ENCODE assay signal across 17 mouse cellular contexts in genomic region chr4:98557192-98557591, GRCm38 (mm10).
DNase-seq lines count a peak whose midpoint lies in the region; ATAC-seq lines count a peak whose summit lies in the region.
"Had no signal": no experiment of that assay in that cellular context is flagged by ENCODE, and none has a peak within 500 bp of the region (broad histone marks: within the 10 kb centered on the region; RNA-seq: fewer than 3 reads in every experiment).

No protein-coding gene starts in this region.

- peak; percentile 91 for DNase-seq in heart, adult 11 months
- no peak for DNase-seq in heart, postnatal 25 days (ENCODE audit: low spot score)
- peak; percentile 17 for DNase-seq in urinary bladder, postnatal 14 days (ENCODE audit: low spot score)
- no peak for DNase-seq in urinary bladder, postnatal 10 days (ENCODE audit: low spot score)
- no peak for DNase-seq in MN1 (ENCODE audit: low spot score)
- no peak for DNase-seq in layer of hippocampus, adult 9-10 months (ENCODE audit: low spot score)
- DNase-seq in adipocyte (ENCODE audit: low spot score) = no peak
- DNase-seq: adrenal gland, adult 2 months; forebrain, postnatal 0 days; liver, embryonic 13.5 days; lung, postnatal 4 days; right cerebral cortex, adult 18-20 months had no signal

- intact Hi-C loops in heart, postnatal 25 days (cut with DNase I) = loop anchor here (5.0 kb wide), 1 partner anchor 40 kb away; no protein-coding TSS in a partner anchor

- no peaks in the 10 kb centered on the region for H3K36me3 ChIP-seq in heart, embryonic 15.5 days
- H3K36me3 ChIP-seq: embryonic facial prominence, embryonic 13.5 days; hindbrain, embryonic 13.5 days; liver, embryonic 13.5 days; neural tube, embryonic 15.5 days had no signal

- no peaks in the 10 kb centered on the region for H3K27me3 ChIP-seq in heart, embryonic 15.5 days
- H3K27me3 ChIP-seq: embryonic facial prominence, embryonic 13.5 days; hindbrain, embryonic 13.5 days; liver, embryonic 13.5 days; neural tube, embryonic 15.5 days had no signal

- ATAC-seq in heart, embryonic 15.5 days (replicated peaks; ENCODE audit: insufficient number of reproducible peaks, insufficient read depth, low FRiP score, low read depth) = peak; percentile 62; the same call in 1 of the 2 replicates
- ATAC-seq: forebrain, postnatal 0 days; midbrain, embryonic 16.5 days had no signal

- no peak overlapping the region for H3K9ac ChIP-seq in heart, embryonic 15.5 days
- H3K9ac ChIP-seq: embryonic facial prominence, embryonic 13.5 days; forebrain, postnatal 0 days; hindbrain, embryonic 13.5 days; liver, embryonic 13.5 days; neural tube, embryonic 15.5 days had no signal

- 55% methylated on average over 13 of the region's 13 CpGs for WGBS in heart, embryonic 15.5 days

- no peaks in the 10 kb centered on the region for H3K9me3 ChIP-seq in heart, embryonic 15.5 days (replicated peaks)
- H3K9me3 ChIP-seq: embryonic facial prominence, embryonic 13.5 days; hindbrain, embryonic 13.5 days; liver, embryonic 13.5 days; neural tube, embryonic 15.5 days had no signal

- no peak overlapping the region for H3K4me2 ChIP-seq in heart, embryonic 15.5 days
- H3K4me2 ChIP-seq: embryonic facial prominence, embryonic 13.5 days; hindbrain, embryonic 13.5 days; liver, embryonic 13.5 days; neural tube, embryonic 15.5 days had no signal

- H3K4me3 ChIP-seq in heart, embryonic 15.5 days = no peak overlapping the region
- H3K4me3 ChIP-seq: embryonic facial prominence, embryonic 13.5 days; hindbrain, embryonic 13.5 days; liver, embryonic 13.5 days; neural tube, embryonic 15.5 days had no signal

- peak overlapping the region; percentile 63 for H3K27ac ChIP-seq in heart, embryonic 15.5 days
- H3K27ac ChIP-seq: embryonic facial prominence, embryonic 13.5 days; hindbrain, embryonic 13.5 days; liver, embryonic 13.5 days; neural tube, embryonic 15.5 days had no signal

- H3K4me1 ChIP-seq in heart, embryonic 15.5 days (replicated peaks) = peaks cover 13% of the 10 kb centered on the region
- H3K4me1 ChIP-seq: liver, embryonic 13.5 days had no signal

Comparison
In these comparisons a context has a peak if more than half of its experiments do, and no peak if none do; other contexts are left out.
1. DNase-seq: peak in heart, adult 11 months (single experiment) and urinary bladder, postnatal 14 days (single experiment); none in heart, postnatal 25 days (single experiment), urinary bladder, postnatal 10 days (single experiment), MN1 (single experiment), layer of hippocampus, adult 9-10 months (single experiment) and adipocyte (single experiment).